ENCODE assay signal across 8 mouse cellular contexts in genomic region chr5:109555676-109556571, GRCm38 (mm10). TPM values are rescaled to one million over a fixed set of nuclear protein-coding genes. Genes with fewer than 3 reads are reported as not detected.
DNase-seq lines count a peak whose midpoint lies in the region; ATAC-seq lines count a peak whose summit lies in the region.

No protein-coding gene starts in this region.

- H3K27me3 ChIP-seq in forebrain, embryonic 15.5 days = no peaks in the 10 kb centered on the region
- no peaks in the 10 kb centered on the region for H3K27me3 ChIP-seq in limb, embryonic 13.5 days
- H3K27me3 ChIP-seq in neural tube, embryonic 15.5 days (replicated peaks) = no peaks in the 10 kb centered on the region

- peaks cover 10% of the 10 kb centered on the region for H3K36me3 ChIP-seq in forebrain, embryonic 15.5 days
- H3K36me3 ChIP-seq in limb, embryonic 13.5 days = peaks cover 41% of the 10 kb centered on the region
- H3K36me3 ChIP-seq in neural tube, embryonic 15.5 days = peaks cover 23% of the 10 kb centered on the region

- no peak for ATAC-seq in forebrain, embryonic 15.5 days (replicated peaks)
- ATAC-seq in limb, embryonic 13.5 days (ENCODE audit: low FRiP score, low read depth) = no peak
- ATAC-seq in neural tube, embryonic 15.5 days (ENCODE audit: low FRiP score) = peak; percentile 8

- peak overlapping the region; percentile 98 for H3K27ac ChIP-seq in forebrain, embryonic 15.5 days (replicated peaks)
- H3K27ac ChIP-seq in limb, embryonic 13.5 days = peak overlapping the region; percentile 91; the same call in 1 of the 2 replicates
- H3K27ac ChIP-seq in neural tube, embryonic 15.5 days (replicated peaks) = peak overlapping the region; percentile 99

- H3K9ac ChIP-seq in forebrain, embryonic 15.5 days (replicated peaks) = no peak overlapping the region
- H3K9ac ChIP-seq in limb, embryonic 13.5 days = no peak overlapping the region
- H3K9ac ChIP-seq in neural tube, embryonic 15.5 days (replicated peaks) = no peak overlapping the region

- H3K4me1 ChIP-seq in forebrain, embryonic 15.5 days = no peaks in the 10 kb centered on the region
- no peaks in the 10 kb centered on the region for H3K4me1 ChIP-seq in limb, embryonic 13.5 days
- H3K4me1 ChIP-seq in neural tube, embryonic 15.5 days = no peaks in the 10 kb centered on the region

- peaks cover 11% of the 10 kb centered on the region for H3K9me3 ChIP-seq in forebrain, embryonic 15.5 days
- H3K9me3 ChIP-seq in limb, embryonic 13.5 days = peaks cover 64% of the 10 kb centered on the region
- H3K9me3 ChIP-seq in neural tube, embryonic 15.5 days (replicated peaks) = peaks cover 5% of the 10 kb centered on the region; the same call in 1 of the 2 replicates

- peak overlapping the region; percentile 49 for H3K4me2 ChIP-seq in forebrain, embryonic 15.5 days (replicated peaks)
- peak overlapping the region; percentile 56 for H3K4me2 ChIP-seq in limb, embryonic 13.5 days (replicated peaks)
- peak overlapping the region; percentile 61 for H3K4me2 ChIP-seq in neural tube, embryonic 15.5 days

- DNase-seq in lung, adult 18-20 months = peak; percentile 8 to 23
- no peak for DNase-seq in lung, postnatal 36 days
- DNase-seq in adrenal gland, adult 2 months = peak; percentile 28
- peak; percentile 35 for DNase-seq in induced T-regulatory cell, adult 2 months (ENCODE audit: low read depth)
- DNase-seq in embryo, embryonic 11 days = no peak

- H3K4me3 ChIP-seq in forebrain, embryonic 15.5 days = peak overlapping the region; percentile 73
- peak overlapping the region; percentile 66 for H3K4me3 ChIP-seq in limb, embryonic 13.5 days
- peak overlapping the region; percentile 74 for H3K4me3 ChIP-seq in neural tube, embryonic 15.5 days (replicated peaks)

- 80% methylated on average over 54 of the region's 54 CpGs for WGBS in forebrain, embryonic 15.5 days
- 78% methylated on average over 54 of the region's 54 CpGs for WGBS in limb, embryonic 13.5 days
- 79% methylated on average over 54 of the region's 54 CpGs for WGBS in neural tube, embryonic 15.5 days

RNA-seq across cellular contexts. Expression of gene Crlf2, which starts 2.9 kb away (rescaled TPM):
- 10 to 100 TPM; 32.7 to 40.8 TPM for total RNA-seq in adrenal gland, adult 2 months (2021)
- 94.8 and 113 TPM in 2 replicates for polyA plus RNA-seq in adrenal gland, adult 2 months (2012; rRNA removed)
- 10.5 and 11.3 TPM in 2 replicates for polyA plus RNA-seq in forebrain, embryonic 15.5 days (2015; fragmentation: Nextera tagmentation; extraction: Ambion mirVana)
- polyA plus RNA-seq in limb, embryonic 13.5 days (2015; fragmentation: Nextera tagmentation; extraction: Ambion mirVana) = 10.5 and 10.6 TPM in 2 replicates
- 23.2 and 23.6 TPM in 2 replicates for polyA plus RNA-seq in neural tube, embryonic 15.5 days (2015; fragmentation: Nextera tagmentation; extraction: Ambion mirVana)

Comparison
In these comparisons a context has a peak if more than half of its experiments do, and no peak if none do; other contexts are left out.
1. DNase-seq: peak in lung, adult 18-20 months (2 of 2), adrenal gland, adult 2 months (single experiment) and induced T-regulatory cell, adult 2 months (single experiment); none in lung, postnatal 36 days (single experiment) and embryo, embryonic 11 days (single experiment).
2. Peak in every context shown above with its lines, with median percentiles within 50 percentile points of each other: H3K27ac ChIP-seq, H3K4me2 ChIP-seq and H3K4me3 ChIP-seq.